Mouse (Mus musculus): ENCODE measurements around the gene Pinlyp. TPM values are rescaled to one million over a fixed set of nuclear protein-coding genes. Genes with fewer than 3 reads are reported as not detected.
A peak's percentile ranks its signal among the peaks of the same experiment; 100 is the strongest.
"Not testable (repeated sequence)": the region's sequence is repeated elsewhere in the genome, so short reads cannot be mapped to it uniquely, and the experiment has no call there.

Pinlyp gene
- polyA plus RNA-seq, 1 experiment = not detected

- Histone ChIP-seq H3K4me3 (ENCODE audit: insufficient read depth, low read length) (no peak overlapping the region), H3K4me1 (ENCODE audit: control insufficient read depth, insufficient read depth, low read length) (no peaks in the 10 kb centered on the region), H3K27ac (ENCODE audit: insufficient read depth, low read depth, low read length) (no peak overlapping the region)
- TF ChIP-seq POLR2A (IDR thresholded peaks at IDR 0.05; ENCODE audit: borderline replicate concordance, low read depth, low read length) (no peak), CTCF (IDR thresholded peaks at IDR 0.05; ENCODE audit: low read depth, low read length) (no peak)
These were observed 28.8 kb downstream of the Pinlyp start for GRCm38 (mm10) chr7:24517077-24517476.

- not testable (repeated sequence) for H3K4me3 ChIP-seq (ENCODE audit: insufficient read depth, low read length); H3K4me1 ChIP-seq (ENCODE audit: control insufficient read depth, insufficient read depth, low read length); H3K27ac ChIP-seq (ENCODE audit: insufficient read depth, low read depth, low read length)
These were observed 29.6 kb downstream of the Pinlyp start for GRCm38 (mm10) chr7:24516319-24516718.

- Histone ChIP-seq H3K27ac (ENCODE audit: insufficient read depth, low read depth, low read length) (no peak within 1 kb of the TSS), H3K4me1 (ENCODE audit: control insufficient read depth, insufficient read depth, low read length) (peaks cover 15% of the 10 kb centered on the region), H3K4me3 (ENCODE audit: insufficient read depth, low read length) (no peak within 1 kb of the TSS)
- TF ChIP-seq CTCF (IDR thresholded peaks at IDR 0.05; ENCODE audit: low read depth, low read length) (no peak), POLR2A (IDR thresholded peaks at IDR 0.05; ENCODE audit: borderline replicate concordance, low read depth, low read length) (no peak)
These were observed 33.6 kb downstream of the Pinlyp start, which contains the start of gene AC161166.1 for GRCm38 (mm10) chr7:24512355-24512754. Gene AC161166.1, minus strand, starts transcription at chr7:24512455.

GRCm38 (mm10) chr7:24507726-24508114 lies 38.2 kb downstream of the Pinlyp start:
- Histone ChIP-seq H3K27ac (ENCODE audit: insufficient read depth, low read depth, low read length) (peak overlapping the region; percentile 70), H3K4me1 (ENCODE audit: control insufficient read depth, insufficient read depth, low read length) (peaks cover 15% of the 10 kb centered on the region), H3K4me3 (ENCODE audit: insufficient read depth, low read length) (peak overlapping the region; percentile 89)
- no peak for TF ChIP-seq CTCF (IDR thresholded peaks at IDR 0.05; ENCODE audit: low read depth, low read length)
- TF ChIP-seq POLR2A (IDR thresholded peaks at IDR 0.05; ENCODE audit: borderline replicate concordance, low read depth, low read length) = no peak

GRCm38 (mm10) chr7:24506838-24507725 lies 38.8 kb downstream of the Pinlyp start, which contains the start of gene Zfp428:
Gene Zfp428, plus strand, starts transcription at chr7:24507006.
- Histone ChIP-seq H3K4me1 (ENCODE audit: control insufficient read depth, insufficient read depth, low read length) (peaks cover 15% of the 10 kb centered on the region), H3K27ac (ENCODE audit: insufficient read depth, low read depth, low read length) (peak within 1 kb of the TSS; percentile 70), H3K4me3 (ENCODE audit: insufficient read depth, low read length) (peak within 1 kb of the TSS; percentile 89)
- TF ChIP-seq POLR2A (IDR thresholded peaks at IDR 0.05; ENCODE audit: borderline replicate concordance, low read depth, low read length) (no peak; the same call in 1 of the 2 replicates), CTCF (IDR thresholded peaks at IDR 0.05; ENCODE audit: low read depth, low read length) (no peak)

GRCm38 (mm10) chr7:24506476-24506837 lies 39.5 kb downstream of the Pinlyp start:
- Histone ChIP-seq H3K4me3 (ENCODE audit: insufficient read depth, low read length) (peak overlapping the region; percentile 89), H3K4me1 (ENCODE audit: control insufficient read depth, insufficient read depth, low read length) (peaks cover 11% of the 10 kb centered on the region), H3K27ac (ENCODE audit: insufficient read depth, low read depth, low read length) (no peak overlapping the region)
- TF ChIP-seq CTCF (IDR thresholded peaks at IDR 0.05; ENCODE audit: low read depth, low read length) (no peak), POLR2A (IDR thresholded peaks at IDR 0.05; ENCODE audit: borderline replicate concordance, low read depth, low read length) (no peak)

GRCm38 (mm10) chr7:24506065-24506459 lies 39.9 kb downstream of the Pinlyp start:
- TF ChIP-seq CTCF (IDR thresholded peaks at IDR 0.05; ENCODE audit: low read depth, low read length) = no peak
- no peak for TF ChIP-seq POLR2A (IDR thresholded peaks at IDR 0.05; ENCODE audit: borderline replicate concordance, low read depth, low read length)
- Histone ChIP-seq H3K4me1 (ENCODE audit: control insufficient read depth, insufficient read depth, low read length) (peaks cover 10% of the 10 kb centered on the region), H3K4me3 (ENCODE audit: insufficient read depth, low read length) (no peak overlapping the region; the same call in 1 of the 2 replicates), H3K27ac (ENCODE audit: insufficient read depth, low read depth, low read length) (no peak overlapping the region)

- no peak overlapping the region for H3K27ac ChIP-seq (ENCODE audit: insufficient read depth, low read depth, low read length)
- TF ChIP-seq CTCF (IDR thresholded peaks at IDR 0.05; ENCODE audit: low read depth, low read length) = no peak
- no peak for TF ChIP-seq POLR2A (IDR thresholded peaks at IDR 0.05; ENCODE audit: borderline replicate concordance, low read depth, low read length)
- no peak overlapping the region for H3K4me3 ChIP-seq (ENCODE audit: insufficient read depth, low read length)
- H3K4me1 ChIP-seq (ENCODE audit: control insufficient read depth, insufficient read depth, low read length) = peaks cover 10% of the 10 kb centered on the region
These were observed 40.4 kb downstream of the Pinlyp start for GRCm38 (mm10) chr7:24505447-24506064.

GRCm38 (mm10) chr7:24504868-24505267 lies 41.0 kb downstream of the Pinlyp start:
- TF ChIP-seq CTCF (IDR thresholded peaks at IDR 0.05; ENCODE audit: low read depth, low read length) (no peak), POLR2A (IDR thresholded peaks at IDR 0.05; ENCODE audit: borderline replicate concordance, low read depth, low read length) (no peak)
- no peak overlapping the region for H3K27ac ChIP-seq (ENCODE audit: insufficient read depth, low read depth, low read length)
- peaks cover 10% of the 10 kb centered on the region for H3K4me1 ChIP-seq (ENCODE audit: control insufficient read depth, insufficient read depth, low read length)
- H3K4me3 ChIP-seq (ENCODE audit: insufficient read depth, low read length) = no peak overlapping the region

GRCm38 (mm10) chr7:24504004-24504403 lies 41.9 kb downstream of the Pinlyp start:
- TF ChIP-seq CTCF (IDR thresholded peaks at IDR 0.05; ENCODE audit: low read depth, low read length) = no peak
- TF ChIP-seq POLR2A (IDR thresholded peaks at IDR 0.05; ENCODE audit: borderline replicate concordance, low read depth, low read length) = no peak
- H3K4me3 ChIP-seq (ENCODE audit: insufficient read depth, low read length) = no peak overlapping the region
- peaks cover 5% of the 10 kb centered on the region; the same call in 1 of the 2 replicates for H3K4me1 ChIP-seq (ENCODE audit: control insufficient read depth, insufficient read depth, low read length)
- no peak overlapping the region for H3K27ac ChIP-seq (ENCODE audit: insufficient read depth, low read depth, low read length)
